Mouse (Mus musculus): Measurements from ENCODE around the gene Tmem45b. TPM values are rescaled to one million over a fixed set of nuclear protein-coding genes. Genes with fewer than 3 reads are reported as not detected.
A peak's percentile ranks its signal among the peaks of the same experiment; 100 is the strongest.
"Not testable (repeated sequence)": the region's sequence is repeated elsewhere in the genome, so short reads cannot be mapped to it uniquely, and the experiment has no call there.

Tmem45b gene
- 0.18 TPM in 1 of 2 replicates, not detected in the other for polyA plus RNA-seq (2016; fragmentation: Nextera tagmentation; extraction: Ambion mirVana)

DNA sequence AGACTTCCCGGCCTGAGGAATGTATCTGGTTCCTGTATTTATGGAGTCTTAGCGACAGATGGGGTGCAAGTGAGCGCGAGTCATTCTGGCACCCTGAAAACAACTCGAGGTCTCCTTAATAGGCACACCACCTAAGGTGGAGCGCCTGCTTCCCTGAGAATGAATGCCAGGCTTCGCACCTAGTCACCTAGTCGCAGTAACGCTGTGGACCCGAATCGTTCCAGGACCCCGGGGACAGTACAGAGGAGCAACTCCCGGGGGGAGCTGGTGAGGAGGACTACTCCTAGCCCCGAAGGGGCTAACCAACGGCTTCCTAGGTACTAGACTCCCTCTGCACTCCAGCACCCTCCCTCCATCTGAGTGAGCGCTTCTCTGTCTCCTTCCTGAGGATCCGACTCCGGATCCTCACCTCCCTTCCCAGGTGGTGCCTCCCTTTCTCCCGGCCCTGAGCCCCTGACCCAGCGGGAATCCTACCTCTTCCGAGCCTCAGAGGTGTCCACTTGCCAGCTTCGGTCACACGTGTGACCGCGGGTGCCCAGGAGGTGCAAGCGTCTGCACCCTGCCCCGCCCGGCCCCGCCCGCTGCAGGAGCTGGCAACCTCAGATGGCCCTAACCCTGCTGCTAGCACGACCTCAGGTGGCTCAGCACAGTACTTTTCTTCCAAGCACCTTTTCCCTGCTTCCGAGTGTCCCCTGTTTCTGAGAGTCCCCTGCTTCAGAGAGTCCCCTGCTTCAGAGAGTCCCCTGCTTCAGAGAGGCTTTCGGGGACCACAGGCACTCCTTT, at the start of gene Tmem45b:
Gene Tmem45b (minus strand): TSS at position 771 of the 783 bp plus-strand sequence.
- peak within 1 kb of the TSS; percentile 34 for H3K4me2 ChIP-seq
- no peak for ATAC-seq (ENCODE audit: low FRiP score)
- H3K27me3 ChIP-seq: peaks cover 32% of the 10 kb centered on the region
- peaks cover 8% of the 10 kb centered on the region; the same call in 1 of the 2 replicates for H3K4me1 ChIP-seq
- 8% methylated on average over 33 of the region's 33 CpGs for WGBS
- H3K9me3 ChIP-seq: no peaks in the 10 kb centered on the region
- no peaks in the 10 kb centered on the region for H3K36me3 ChIP-seq (replicated peaks)
- no peak within 1 kb of the TSS for H3K9ac ChIP-seq
- no peak within 1 kb of the TSS for H3K27ac ChIP-seq
- 0 out of 2 replicates have a peak within 1 kb of the TSS, but pooled peaks have one; percentile 14 for H3K4me3 ChIP-seq (replicated peaks)

DNA sequence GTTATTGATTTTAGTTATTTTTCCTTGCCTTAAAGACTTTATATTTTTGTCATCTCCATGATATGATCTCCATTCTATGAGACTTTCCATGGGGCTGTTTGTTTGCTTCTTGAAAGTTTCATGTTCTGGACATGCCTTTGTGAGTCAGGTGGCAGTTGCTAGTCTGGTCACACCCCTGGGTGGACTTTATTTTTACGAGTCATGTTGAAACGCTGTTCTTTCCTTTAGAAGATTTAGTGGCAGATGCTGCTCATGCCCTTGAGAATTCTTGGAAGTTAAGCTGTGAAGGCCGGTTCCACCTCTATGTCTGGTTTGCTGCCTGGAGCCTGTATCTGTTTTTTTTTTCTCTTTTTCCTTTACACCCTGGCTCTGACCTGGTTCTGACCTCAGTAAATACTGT, 43.9 kb upstream of the Tmem45b start:
- Histone ChIP-seq H3K27ac (no peak overlapping the region), H3K9me3 (no peaks in the 10 kb centered on the region), H3K4me1 (no peaks in the 10 kb centered on the region), H3K9ac (no peak overlapping the region), H3K36me3 (replicated peaks) (no peaks in the 10 kb centered on the region), H3K4me2 (no peak overlapping the region), H3K27me3 (no peaks in the 10 kb centered on the region), H3K4me3 (replicated peaks) (no peak overlapping the region)
- ATAC-seq (ENCODE audit: low FRiP score): no peak
- 85% methylated on average over 3 of the region's 3 CpGs for WGBS

DNA sequence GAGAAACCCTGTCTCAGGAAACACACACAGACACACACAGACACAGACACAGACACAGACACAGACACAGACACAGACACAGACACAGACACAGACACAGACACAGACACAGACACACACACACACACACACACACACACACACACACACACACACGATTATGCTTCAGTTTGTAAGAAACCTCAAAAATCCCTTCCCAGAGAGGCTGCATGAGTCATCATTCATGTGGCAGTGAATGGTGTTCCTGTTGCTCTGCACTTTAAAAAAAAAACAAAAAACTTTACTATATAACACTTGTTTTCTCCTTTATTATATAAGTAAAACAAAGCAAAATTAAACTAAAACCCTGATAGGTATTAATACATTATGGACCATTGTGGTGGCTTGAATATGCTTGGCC, 37.0 kb upstream of the Tmem45b start:
- not testable (repeated sequence) for H3K27me3 ChIP-seq; H3K4me1 ChIP-seq; H3K4me3 ChIP-seq (replicated peaks); H3K27ac ChIP-seq; H3K36me3 ChIP-seq (replicated peaks); H3K4me2 ChIP-seq; H3K9ac ChIP-seq; H3K9me3 ChIP-seq; ATAC-seq (ENCODE audit: low FRiP score)
- 64% methylated on average over 1 of the region's 1 CpGs for WGBS

DNA sequence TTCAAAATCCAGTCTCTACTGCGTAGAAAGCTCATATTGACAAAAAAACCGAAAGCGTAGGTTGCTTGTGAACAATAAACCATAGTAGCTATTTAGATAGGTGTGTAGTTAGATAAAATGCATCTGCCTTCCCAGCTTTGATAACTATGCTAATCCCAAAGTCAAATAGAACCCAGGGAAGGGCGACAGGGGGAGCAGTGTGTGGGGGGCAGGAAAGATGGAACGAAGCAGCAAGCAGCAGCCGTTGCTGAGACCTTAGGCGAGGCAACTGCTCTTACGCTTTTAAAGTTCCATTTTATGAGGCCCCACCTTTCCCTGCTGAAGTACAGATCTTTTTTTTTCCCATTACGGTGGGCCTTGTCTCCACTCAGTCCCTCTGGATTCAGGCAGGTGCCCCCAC, 1.1 kb downstream of the Tmem45b start:
- H3K9ac ChIP-seq: no peak overlapping the region
- no peak for ATAC-seq (ENCODE audit: low FRiP score)
- H3K9me3 ChIP-seq: no peaks in the 10 kb centered on the region
- H3K27ac ChIP-seq: no peak overlapping the region
- peak overlapping the region; percentile 34; the same call in 1 of the 2 replicates for H3K4me2 ChIP-seq
- H3K36me3 ChIP-seq (replicated peaks): no peaks in the 10 kb centered on the region
- peaks cover 32% of the 10 kb centered on the region for H3K27me3 ChIP-seq
- H3K4me3 ChIP-seq (replicated peaks): no peak overlapping the region
- 54% methylated on average over 9 of the region's 9 CpGs for WGBS
- H3K4me1 ChIP-seq: peaks cover 8% of the 10 kb centered on the region; the same call in 1 of the 2 replicates

DNA sequence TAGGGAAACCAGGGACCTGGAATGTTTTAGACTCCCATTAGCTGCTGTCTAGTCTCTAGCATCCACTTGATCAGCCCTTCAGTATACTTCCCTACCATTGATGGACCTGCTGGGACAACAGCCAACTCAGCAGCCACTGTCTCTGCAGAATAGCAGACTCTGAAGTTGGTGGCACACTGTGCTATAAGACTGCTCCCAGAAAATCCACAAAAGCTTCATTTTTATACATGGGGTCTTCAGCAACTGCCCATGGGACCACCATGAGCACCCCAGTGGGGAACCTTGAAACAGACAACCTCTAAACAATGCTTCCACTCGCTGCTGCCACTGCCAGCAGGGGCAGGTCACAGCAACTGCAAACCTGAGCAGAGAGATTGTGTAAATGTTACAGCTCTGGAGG, 9.9 kb downstream of the Tmem45b start:
- no peak overlapping the region for H3K4me2 ChIP-seq
- H3K4me3 ChIP-seq (replicated peaks): no peak overlapping the region
- H3K9ac ChIP-seq: no peak overlapping the region
- H3K27me3 ChIP-seq: no peaks in the 10 kb centered on the region
- H3K36me3 ChIP-seq (replicated peaks): no peaks in the 10 kb centered on the region
- H3K27ac ChIP-seq: no peak overlapping the region
- no peaks in the 10 kb centered on the region for H3K9me3 ChIP-seq
- WGBS: 54% methylated on average over 1 of the region's 1 CpGs
- no peak for ATAC-seq (ENCODE audit: low FRiP score)
- no peaks in the 10 kb centered on the region for H3K4me1 ChIP-seq

DNA sequence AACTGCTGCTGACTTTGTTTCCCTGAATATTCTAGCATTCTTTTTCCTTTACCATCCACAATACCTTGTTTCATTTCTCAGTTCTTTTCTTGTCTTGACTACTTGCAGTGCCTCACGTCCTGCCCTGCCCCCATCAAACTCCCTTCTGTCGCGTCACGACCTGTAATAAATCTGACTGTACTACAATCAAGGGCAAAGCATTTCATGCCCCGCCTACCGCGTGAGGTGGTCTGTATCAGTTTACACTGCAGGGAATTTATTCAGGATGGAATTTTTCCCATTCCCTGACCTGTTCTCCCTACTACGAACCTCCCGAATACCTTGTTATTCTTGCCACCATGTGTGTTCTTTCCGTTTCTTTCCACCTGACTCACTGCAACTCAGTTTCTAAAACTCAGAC, 12.1 kb downstream of the Tmem45b start:
- H3K36me3 ChIP-seq (replicated peaks): no peaks in the 10 kb centered on the region
- H3K4me2 ChIP-seq: no peak overlapping the region
- WGBS: 85% methylated on average over 10 of the region's 10 CpGs

DNA sequence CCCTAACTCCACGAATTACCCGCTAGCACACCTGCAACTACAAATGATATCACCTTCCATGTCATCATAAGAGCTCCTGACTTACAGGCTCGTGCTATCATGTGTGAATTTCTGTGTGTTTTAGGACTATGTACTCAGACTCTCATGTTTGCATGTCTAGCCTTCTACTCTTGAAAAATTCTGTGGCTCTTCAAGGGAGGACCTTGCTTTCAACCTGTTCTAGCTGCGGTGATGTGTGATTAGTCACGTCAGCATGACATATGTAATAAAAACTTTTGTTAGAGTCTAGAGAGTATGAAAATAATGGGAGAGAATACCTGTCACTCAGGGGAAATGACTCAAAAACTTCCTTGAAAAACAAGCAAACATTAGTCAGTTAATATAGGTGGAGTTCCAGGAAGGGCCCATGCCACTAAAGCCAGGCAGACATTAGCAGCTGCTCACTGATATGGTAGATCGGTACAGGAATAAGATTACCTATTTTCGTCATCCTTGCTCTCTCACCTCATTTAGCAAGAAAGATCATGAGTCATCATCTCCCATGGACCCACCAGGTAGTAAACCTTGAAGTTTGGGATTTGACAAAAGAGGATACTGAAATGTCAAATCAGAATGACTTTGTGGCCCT, 15.0 kb downstream of the Tmem45b start:
- ATAC-seq (ENCODE audit: low FRiP score): no peak
- H3K27me3 ChIP-seq: no peaks in the 10 kb centered on the region
- H3K4me3 ChIP-seq (replicated peaks): no peak overlapping the region
- no peaks in the 10 kb centered on the region for H3K4me1 ChIP-seq
- H3K36me3 ChIP-seq (replicated peaks): no peaks in the 10 kb centered on the region
- no peaks in the 10 kb centered on the region for H3K9me3 ChIP-seq
- 91% methylated on average over 7 of the region's 7 CpGs for WGBS
- no peak overlapping the region for H3K27ac ChIP-seq
- no peak overlapping the region for H3K9ac ChIP-seq
- no peak overlapping the region for H3K4me2 ChIP-seq

More for the DNA sequence above, 12.1 kb downstream of the Tmem45b start:
- H3K27me3 ChIP-seq: no peaks in the 10 kb centered on the region
- no peak overlapping the region for H3K9ac ChIP-seq
- no peak overlapping the region for H3K27ac ChIP-seq
- no peaks in the 10 kb centered on the region for H3K9me3 ChIP-seq
- H3K4me3 ChIP-seq (replicated peaks): no peak overlapping the region
- H3K4me1 ChIP-seq: no peaks in the 10 kb centered on the region
- no peak for ATAC-seq (ENCODE audit: low FRiP score)

DNA sequence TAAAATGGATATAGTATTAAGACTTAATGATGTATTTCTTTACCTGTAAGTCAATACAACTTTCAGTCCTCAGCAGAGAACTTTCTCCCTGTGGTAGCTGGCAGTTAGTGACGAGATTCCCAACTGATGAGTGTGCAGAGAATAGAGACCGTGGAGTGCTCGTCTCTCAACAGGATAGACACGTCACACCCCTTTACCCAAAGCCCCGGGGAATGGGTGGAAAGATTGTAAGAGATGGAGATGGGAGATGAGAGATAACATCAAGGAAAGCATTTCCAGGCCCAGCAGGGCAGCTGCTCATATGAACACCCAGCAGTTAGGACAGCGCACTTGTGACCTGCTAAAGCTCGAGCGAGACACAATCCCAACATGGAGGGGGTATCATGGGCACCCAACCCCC, 20.0 kb downstream of the Tmem45b start:
- 83% methylated on average over 8 of the region's 8 CpGs for WGBS
- no peaks in the 10 kb centered on the region for H3K9me3 ChIP-seq

DNA sequence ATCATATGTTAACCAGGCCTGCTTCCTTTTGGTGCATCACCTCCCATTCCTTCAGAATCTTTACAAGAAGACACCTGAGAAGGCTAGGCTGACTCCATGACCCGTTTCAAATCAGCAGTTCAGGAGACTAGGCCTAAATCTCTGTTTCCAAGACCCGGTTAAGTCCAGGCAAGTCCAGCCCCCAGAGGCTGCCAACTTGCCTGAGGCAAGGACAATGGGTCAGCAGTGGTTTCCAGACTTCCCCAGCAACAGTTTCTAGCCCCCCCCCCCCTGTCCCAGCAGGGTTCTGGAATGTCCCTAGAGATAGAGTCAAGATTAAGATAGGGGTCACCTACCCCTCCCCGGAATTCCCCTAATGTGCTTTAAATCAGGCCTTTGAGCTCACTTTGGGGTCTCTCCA, 22.8 kb downstream of the Tmem45b start:
- Histone ChIP-seq H3K27ac (no peak overlapping the region), H3K9ac (no peak overlapping the region), H3K4me1 (no peaks in the 10 kb centered on the region), H3K36me3 (replicated peaks) (no peaks in the 10 kb centered on the region), H3K4me2 (no peak overlapping the region), H3K27me3 (no peaks in the 10 kb centered on the region), H3K4me3 (replicated peaks) (no peak overlapping the region), H3K9me3 (no peaks in the 10 kb centered on the region)
- ATAC-seq (ENCODE audit: low FRiP score): no peak
- WGBS: 76% methylated on average over 3 of the region's 3 CpGs

More for the DNA sequence above, 20.0 kb downstream of the Tmem45b start:
- H3K4me2 ChIP-seq: no peak overlapping the region
- no peaks in the 10 kb centered on the region for H3K4me1 ChIP-seq
- H3K27ac ChIP-seq: no peak overlapping the region
- no peak overlapping the region for H3K9ac ChIP-seq
- H3K27me3 ChIP-seq: no peaks in the 10 kb centered on the region
- H3K4me3 ChIP-seq (replicated peaks): no peak overlapping the region
- no peaks in the 10 kb centered on the region for H3K36me3 ChIP-seq (replicated peaks)
- no peak for ATAC-seq (ENCODE audit: low FRiP score)

DNA sequence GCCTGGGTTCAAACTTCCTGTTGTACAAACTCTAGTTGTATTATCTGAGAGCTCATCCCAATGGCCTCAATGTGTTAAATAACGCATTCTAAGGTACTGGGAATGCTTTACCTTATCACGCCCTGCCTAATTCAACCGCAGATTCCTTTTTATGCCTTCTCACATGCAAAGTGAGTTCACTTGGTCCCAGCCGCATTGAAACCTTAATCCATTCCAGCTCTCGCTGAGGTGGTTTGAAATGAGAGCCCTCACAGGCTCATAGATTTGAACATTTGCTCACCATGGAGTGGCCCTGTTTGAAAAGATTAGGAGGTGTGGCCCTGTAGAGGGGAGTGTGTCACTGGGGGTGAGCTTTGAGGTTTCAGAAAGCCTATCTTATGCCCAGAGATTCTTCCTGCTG, 23.9 kb downstream of the Tmem45b start:
- Histone ChIP-seq H3K4me3 (replicated peaks) (no peak overlapping the region), H3K36me3 (replicated peaks) (no peaks in the 10 kb centered on the region), H3K9ac (no peak overlapping the region), H3K4me1 (no peaks in the 10 kb centered on the region), H3K27ac (no peak overlapping the region), H3K9me3 (no peaks in the 10 kb centered on the region), H3K27me3 (no peaks in the 10 kb centered on the region), H3K4me2 (no peak overlapping the region)
- no peak for ATAC-seq (ENCODE audit: low FRiP score)
- 86% methylated on average over 5 of the region's 5 CpGs for WGBS

DNA sequence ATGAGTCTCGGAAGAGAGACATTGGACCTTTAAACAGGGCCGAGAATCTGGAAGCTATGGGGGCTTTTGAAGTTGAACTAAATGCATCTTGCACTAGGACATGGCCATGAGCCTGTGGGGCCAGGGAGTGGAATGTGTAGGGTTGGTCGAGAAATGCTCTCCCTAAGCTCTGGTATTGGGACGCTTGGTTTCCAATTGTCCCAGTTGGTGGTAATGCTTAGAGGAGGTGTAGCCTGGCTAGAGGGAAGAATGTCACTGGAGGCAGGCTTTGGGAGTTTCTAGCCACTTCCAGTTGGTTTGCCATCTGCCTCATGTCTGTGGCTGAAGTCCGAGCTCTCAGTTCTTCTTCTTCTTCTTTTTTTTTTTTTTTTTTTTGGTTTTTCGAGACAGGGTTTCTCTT, 24.9 kb downstream of the Tmem45b start:
- no peak for ATAC-seq (ENCODE audit: low FRiP score)
- H3K9me3 ChIP-seq: no peaks in the 10 kb centered on the region
- no peaks in the 10 kb centered on the region for H3K4me1 ChIP-seq
- no peaks in the 10 kb centered on the region for H3K27me3 ChIP-seq
- no peak overlapping the region for H3K4me3 ChIP-seq (replicated peaks)
- no peak overlapping the region for H3K27ac ChIP-seq
- H3K36me3 ChIP-seq (replicated peaks): no peaks in the 10 kb centered on the region
- H3K9ac ChIP-seq: no peak overlapping the region
- H3K4me2 ChIP-seq: no peak overlapping the region
- 87% methylated on average over 6 of the region's 6 CpGs for WGBS

DNA sequence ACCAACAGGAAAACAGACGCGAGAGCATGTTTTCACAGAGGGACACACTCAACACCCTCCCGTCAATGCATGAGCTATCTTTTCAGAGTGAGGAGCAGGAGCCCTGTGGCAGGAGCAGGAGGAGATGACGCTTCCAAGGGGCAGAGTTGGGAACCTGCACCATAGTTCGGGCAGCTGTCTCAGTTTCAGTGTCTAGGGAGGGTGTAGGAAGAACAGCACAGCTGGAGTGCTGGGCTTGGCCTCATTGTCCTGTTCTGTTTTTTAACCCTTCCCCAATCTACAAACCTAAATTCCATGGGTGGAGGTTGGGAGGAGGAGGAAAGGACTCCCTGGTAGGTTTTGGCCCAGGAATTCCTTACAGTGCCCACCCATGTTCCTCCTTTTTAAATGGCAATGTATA, 25.4 kb downstream of the Tmem45b start:
- 70% methylated on average over 5 of the region's 5 CpGs for WGBS

DNA sequence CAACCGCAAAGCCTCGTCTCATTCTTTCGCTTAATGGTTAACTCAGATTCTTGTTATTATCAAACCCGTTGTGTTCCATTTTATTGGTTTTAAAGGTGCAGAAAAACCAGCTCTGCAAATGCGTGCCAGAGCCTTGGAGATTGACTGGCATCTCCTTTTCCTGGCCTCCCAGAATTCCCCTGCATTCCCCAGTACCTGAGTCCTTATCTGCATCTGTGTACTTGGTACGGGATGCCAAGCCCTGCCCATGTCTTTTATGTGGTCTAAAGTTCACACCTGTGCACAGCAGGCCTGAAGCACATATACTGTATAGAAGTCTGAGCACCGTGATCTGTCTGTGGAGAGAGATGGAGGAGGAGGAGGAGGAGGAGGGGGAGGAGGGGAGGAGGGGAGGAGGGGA, 26.4 kb downstream of the Tmem45b start:
- no peaks in the 10 kb centered on the region for H3K4me1 ChIP-seq
- no peak overlapping the region for H3K9ac ChIP-seq
- no peak overlapping the region for H3K4me2 ChIP-seq
- H3K4me3 ChIP-seq (replicated peaks): no peak overlapping the region
- ATAC-seq (ENCODE audit: low FRiP score): no peak
- H3K27me3 ChIP-seq: no peaks in the 10 kb centered on the region
- H3K9me3 ChIP-seq: no peaks in the 10 kb centered on the region
- no peak overlapping the region for H3K27ac ChIP-seq
- H3K36me3 ChIP-seq (replicated peaks): no peaks in the 10 kb centered on the region
- 91% methylated on average over 6 of the region's 7 CpGs for WGBS

More for the DNA sequence above, 25.4 kb downstream of the Tmem45b start:
- Histone ChIP-seq H3K36me3 (replicated peaks) (no peaks in the 10 kb centered on the region), H3K9ac (no peak overlapping the region), H3K9me3 (no peaks in the 10 kb centered on the region), H3K27ac (no peak overlapping the region), H3K4me1 (no peaks in the 10 kb centered on the region), H3K4me3 (replicated peaks) (no peak overlapping the region), H3K4me2 (no peak overlapping the region), H3K27me3 (no peaks in the 10 kb centered on the region)
- ATAC-seq (ENCODE audit: low FRiP score): no peak

Measured in forebrain, embryonic 12.5 days (tissue).